Mouse (Mus musculus) heart, adult 11 months (tissue): ENCODE data around the gene Slc2a3.
A peak's percentile ranks its signal among the peaks of the same experiment; 100 is the strongest.
"Not testable (repeated sequence)": the region's sequence is repeated elsewhere in the genome, so short reads cannot be mapped to it uniquely, and the experiment has no call there.

Experiments used
- DNase-seq: peaks from one replicate; pipeline ENCODE4 v3.0.0; 2022

The Slc2a3 gene

GRCm38 (mm10) chr6:122804418-122804817 is 3.0 kb upstream of the Slc2a3 start:
- DNase-seq: peak; percentile 96

GRCm38 (mm10) chr6:122801801-122802514 is 518 bp upstream of the Slc2a3 start:
- peak; percentile 95 for DNase-seq

DNA sequence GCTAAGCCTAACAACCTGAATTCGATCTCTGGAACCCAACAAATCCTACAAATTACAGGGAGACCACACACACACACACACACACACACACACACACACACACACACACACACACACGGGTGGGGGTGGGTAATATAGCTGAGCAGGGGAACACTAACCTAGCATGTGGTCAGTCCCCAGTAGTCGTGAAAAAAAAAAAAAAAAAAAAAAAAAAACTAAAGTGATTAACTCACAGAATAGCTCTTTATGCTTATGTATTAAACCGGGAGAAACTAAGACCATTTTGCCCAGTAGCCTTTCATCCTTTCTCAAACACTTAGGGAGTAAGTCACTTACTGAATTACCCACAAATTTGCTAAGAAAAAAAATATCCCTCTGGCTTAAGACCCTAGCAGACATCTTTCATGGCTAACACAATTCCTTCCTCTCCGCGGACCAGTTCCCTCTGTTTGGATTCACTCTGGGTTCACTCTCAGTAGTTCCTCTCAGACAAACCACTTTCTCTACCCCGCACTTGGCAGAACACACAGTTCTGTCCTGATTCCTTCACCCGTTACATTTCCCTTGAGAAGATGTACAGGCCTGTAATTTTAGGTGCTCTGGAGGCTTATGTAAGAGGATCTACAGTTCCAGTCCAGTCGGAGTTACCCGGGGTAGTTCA is 670 bp downstream of the Slc2a3 start:
- no peak for DNase-seq

DNA sequence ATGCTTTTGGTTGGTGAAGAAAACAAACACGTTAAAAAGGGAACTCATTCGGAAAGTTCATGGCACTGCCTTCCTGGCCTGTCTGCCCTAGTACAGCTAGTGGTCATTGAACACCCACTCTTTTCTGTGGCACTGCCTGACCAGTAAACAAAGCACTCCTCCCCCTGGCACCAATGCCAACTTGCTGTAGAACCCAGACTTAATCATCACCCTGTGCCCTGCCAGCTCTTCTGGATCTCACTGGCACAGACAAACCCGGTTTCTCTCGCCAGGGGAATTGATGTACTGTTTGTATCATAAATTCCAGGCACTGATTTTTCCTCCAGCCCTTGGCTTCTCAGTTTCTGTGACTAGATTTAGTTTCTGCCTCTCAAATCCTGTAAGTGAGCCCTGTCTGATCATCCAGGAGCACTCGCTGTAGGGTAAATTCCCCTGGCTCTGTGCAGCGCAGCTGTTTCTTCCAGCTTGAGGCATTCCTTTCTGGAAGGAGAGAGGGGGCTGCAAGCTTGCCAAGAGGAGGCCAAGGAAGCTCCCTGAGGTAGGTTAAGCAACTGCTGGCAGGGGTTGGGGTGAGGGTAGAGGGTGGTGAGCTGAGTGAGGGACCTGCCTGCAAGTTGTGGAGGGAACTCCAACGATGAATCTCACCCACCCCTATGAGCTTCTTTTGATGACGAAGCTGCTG is 6.0 kb downstream of the Slc2a3 start:
- DNase-seq: peak; percentile 91

DNA sequence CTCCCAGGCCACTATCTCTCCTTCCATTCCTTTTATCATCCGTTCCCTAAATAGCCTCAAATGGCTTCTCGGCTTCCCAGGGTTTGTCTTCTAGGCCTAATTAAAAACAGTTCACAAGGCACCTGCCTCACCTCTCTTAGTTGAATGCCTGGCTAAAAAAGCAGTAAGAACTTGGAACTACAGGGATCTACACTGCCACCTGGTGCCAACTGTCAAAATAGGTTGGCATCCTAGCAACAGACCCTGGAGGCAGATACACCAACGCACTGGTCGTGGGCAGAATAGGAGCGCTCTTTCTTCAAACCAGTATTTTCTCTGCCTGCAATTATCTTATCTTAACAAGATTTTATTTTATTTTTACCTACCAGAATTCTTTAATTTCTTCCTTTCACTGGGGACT is 15.2 kb downstream of the Slc2a3 start:
- peak; percentile 92 for DNase-seq

- DNase-seq: no peak
These were observed 16.6 kb downstream of the Slc2a3 start for GRCm38 (mm10) chr6:122784866-122785265.

DNA sequence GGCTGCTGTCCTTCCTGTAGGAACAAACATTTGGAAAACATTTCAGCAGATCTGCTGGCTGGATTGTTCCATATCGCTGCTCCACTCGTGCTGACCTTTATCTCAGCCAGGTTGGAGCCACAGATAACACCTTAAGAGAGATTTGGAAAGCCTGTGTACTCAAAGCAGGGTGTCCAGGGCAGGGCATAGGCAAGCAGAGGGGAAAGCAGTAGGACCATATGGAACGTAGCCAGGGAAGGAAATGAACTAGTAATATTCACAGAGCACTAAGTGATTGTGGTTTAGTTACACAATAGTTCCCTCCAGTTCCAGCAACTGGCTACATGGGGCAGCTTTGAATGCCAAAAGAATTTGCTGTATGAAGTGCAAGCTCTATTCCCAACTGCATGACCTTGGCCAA is 19.3 kb downstream of the Slc2a3 start:
- DNase-seq: peak; percentile 92

GRCm38 (mm10) chr6:122781167-122781566 is 20.3 kb downstream of the Slc2a3 start:
- DNase-seq: no peak

DNA sequence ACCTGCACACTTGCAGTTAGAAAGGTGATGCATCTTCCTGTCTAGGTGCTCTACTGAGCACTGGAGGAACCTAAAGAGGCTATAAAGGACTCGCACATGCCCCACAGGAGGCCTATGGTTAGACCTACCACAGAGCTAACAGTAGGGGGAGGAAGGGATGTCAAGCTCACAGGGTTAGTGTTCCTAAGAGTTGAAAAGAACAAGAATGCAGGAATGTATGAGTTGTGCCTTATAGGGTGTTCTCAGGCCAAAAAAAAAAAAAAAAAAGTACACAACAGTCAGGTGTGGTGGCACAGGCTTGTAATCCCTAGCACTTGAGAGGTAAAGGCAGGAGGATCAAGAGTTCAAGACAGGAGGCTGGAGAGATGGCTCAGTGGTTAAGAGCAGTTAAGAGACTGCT is 21.5 kb downstream of the Slc2a3 start:
- DNase-seq: no peak

- DNase-seq: no peak
These were observed 25.4 kb downstream of the Slc2a3 start for GRCm38 (mm10) chr6:122776040-122776439.

GRCm38 (mm10) chr6:122774345-122774744 is 27.1 kb downstream of the Slc2a3 start:
- no peak for DNase-seq

- DNase-seq: no peak
These were observed 28.7 kb downstream of the Slc2a3 start for GRCm38 (mm10) chr6:122772701-122773100.

GRCm38 (mm10) chr6:122770760-122771315 is 30.6 kb downstream of the Slc2a3 start:
- DNase-seq: peak; percentile 58

GRCm38 (mm10) chr6:122769771-122770759 is 31.4 kb downstream of the Slc2a3 start:
- no peak for DNase-seq

- DNase-seq: peak; percentile 73
These were observed 33.2 kb downstream of the Slc2a3 start for GRCm38 (mm10) chr6:122768256-122768655.

DNA sequence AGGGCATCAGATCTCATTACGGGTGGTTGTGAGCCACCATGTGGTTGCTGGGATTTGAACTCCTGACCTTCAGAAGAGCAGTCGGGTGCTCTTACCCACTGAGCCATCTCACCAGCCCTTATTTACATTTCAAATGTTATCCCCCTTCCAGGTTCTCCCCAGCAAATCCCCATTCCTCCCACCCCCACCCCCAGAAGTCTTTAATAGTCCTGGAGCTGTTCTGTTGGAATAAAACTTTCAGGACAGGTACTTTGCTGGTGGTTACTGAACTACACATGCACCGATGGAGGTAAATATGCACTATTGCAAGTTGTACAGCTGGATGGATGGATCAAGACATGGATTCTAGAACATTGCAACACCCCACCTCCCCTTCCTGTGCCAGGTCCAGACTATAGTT is 34.4 kb downstream of the Slc2a3 start:
- DNase-seq: not testable (repeated sequence)

GRCm38 (mm10) chr6:122766145-122766968 is 35.1 kb downstream of the Slc2a3 start:
- DNase-seq: no peak

GRCm38 (mm10) chr6:122765298-122765956 is 36.0 kb downstream of the Slc2a3 start:
- no peak for DNase-seq

GRCm38 (mm10) chr6:122764446-122765297 is 36.8 kb downstream of the Slc2a3 start:
- peak; percentile 96 for DNase-seq
